Mouse (Mus musculus) megakaryocyte, embryonic 14.5 days (primary cell): ENCODE data around the gene Plxnd1.

Source experiments
- FLI1 ChIP-seq: IDR thresholded peaks from 2 replicates; pipeline ENCODE4 v1.6.1; 2012; ENCODE audit warnings: low read length, inconsistent platforms, mixed read lengths
- GATA1 ChIP-seq: IDR thresholded peaks from 3 replicates; pipeline ENCODE4 v1.6.1; 2012; ENCODE audit warnings: mixed read lengths, low read length, inconsistent platforms, borderline replicate concordance

DNA sequence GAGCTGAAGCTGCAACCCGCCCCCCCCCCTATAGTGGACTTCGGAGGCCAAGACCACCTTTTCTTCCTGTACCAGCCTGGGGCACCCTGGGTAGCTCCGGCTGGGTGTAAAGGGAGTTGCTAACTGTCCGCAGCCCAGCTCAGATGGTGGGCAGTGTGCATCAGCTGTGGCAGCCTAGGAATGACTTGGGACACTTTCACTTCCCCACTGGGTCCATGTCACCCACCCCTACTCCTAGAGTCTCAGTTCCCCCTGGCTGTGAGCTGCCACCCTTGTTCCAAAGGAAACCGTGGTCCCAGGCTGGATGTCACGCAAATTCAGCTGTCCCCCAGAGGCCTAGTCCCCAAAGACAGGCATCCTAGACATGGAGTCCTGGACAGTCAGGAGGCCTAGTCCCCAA is 9.9 kb upstream of the Plxnd1 start:
- TF ChIP-seq GATA1 (no peak), FLI1 (no peak)
